Mouse (Mus musculus): ENCODE measurements at regions not wholly inside any gene's neighbourhood (a gene's known extent, or its start where the extent isn't known, plus 50 kb on each side); places are given as distances from the start of the nearest gene placed in this dataset.

GRCm38 (mm10) chr19:53469256-53469655 is 59.7 kb upstream of the Dusp5 start:
- TF ChIP-seq CTCF (IDR thresholded peaks at IDR 0.05; ENCODE audit: low read depth): no peak
- TF ChIP-seq EP300 (IDR thresholded peaks at IDR 0.05; ENCODE audit: low read depth): no peak

Data from liver, embryonic 14.5 days (tissue).